Mouse (Mus musculus) heart, embryonic 15.5 days (tissue): ENCODE results near the gene Pkp1. TPM values are rescaled to one million over a fixed set of nuclear protein-coding genes. Genes with fewer than 3 reads are reported as not detected.

Experiments
- ATAC-seq: fragments of 200-750 bp; cut with Nextera tagmentation; replicated peaks from 2 replicates; pipeline ENCODE4 v1.8.0; 2017; ENCODE audit warnings: low read depth, moderate TSS enrichment; ENCODE audit not compliant: insufficient number of reproducible peaks, insufficient read depth, low FRiP score
- H3K27ac ChIP-seq: fragments of 300-500 bp; sonication (generic); 2 replicates; pipeline ENCODE4 v1.5.1; 2015; ENCODE audit warnings: mild to moderate bottlenecking, inconsistent platforms
- H3K27me3 ChIP-seq: fragments of 300-500 bp; sonication (generic); 2 replicates; pipeline ENCODE4 v1.6.1; 2015; ENCODE audit warnings: inconsistent platforms
- H3K36me3 ChIP-seq: fragments of 300-500 bp; sonication (generic); 2 replicates; pipeline ENCODE4 v1.6.1; 2015; ENCODE audit warnings: mild to moderate bottlenecking, inconsistent platforms
- H3K4me1 ChIP-seq: fragments of 300-500 bp; sonication (generic); replicated peaks from 2 replicates; pipeline ENCODE4 v1.6.1; 2015; ENCODE audit warnings: inconsistent platforms
- H3K4me2 ChIP-seq: fragments of 300-500 bp; sonication (generic); 2 replicates; pipeline ENCODE4 v1.6.1; 2015; ENCODE audit warnings: inconsistent platforms, mild to moderate bottlenecking, moderate library complexity
- H3K4me3 ChIP-seq: fragments of 300-500 bp; sonication (generic); 2 replicates; pipeline ENCODE4 v1.5.1; 2015; ENCODE audit warnings: mild to moderate bottlenecking, inconsistent platforms
- H3K9ac ChIP-seq: fragments of 300-500 bp; sonication (generic); 2 replicates; pipeline ENCODE4 v1.6.1; 2015; ENCODE audit warnings: mild to moderate bottlenecking, inconsistent platforms
- H3K9me3 ChIP-seq: fragments of 300-500 bp; sonication (generic); replicated peaks from 2 replicates; pipeline ENCODE4 v1.6.1; 2016; ENCODE audit warnings: inconsistent platforms
- WGBS: fragments of 180-500 bp; shearing (Covaris S2); methylation state at CpG from one replicate; pipeline ENCODE4 v1.1.7; 2015; ENCODE audit warnings: mixed read lengths; 5-methylcytosine and 5-hydroxymethylcytosine counted together
- polyA plus RNA-seq: library from polyadenylated mRNA; unstranded; fragments of >200 nt; fragmentation: Nextera tagmentation; extraction: Ambion mirVana; gene quantifications from 2 replicates; pipeline ENCODE4 v1.2.1, GENCODE M21; 2015

The Pkp1 gene
- 0.31 and 1.4 TPM in 2 replicates for polyA plus RNA-seq

GRCm38 (mm10) chr1:135918644-135919407 lies at the start of gene Pkp1:
Gene Pkp1 (minus strand): TSS chr1:135919207.
- ATAC-seq = 0 out of 2 replicates have a peak, but pooled peaks have one; percentile 14
- H3K27ac ChIP-seq = no peak within 1 kb of the TSS
- H3K27me3 ChIP-seq = peaks cover 94% of the 10 kb centered on the region
- no peaks in the 10 kb centered on the region for H3K36me3 ChIP-seq
- H3K4me2 ChIP-seq = peak within 1 kb of the TSS; percentile 71
- H3K9me3 ChIP-seq = no peaks in the 10 kb centered on the region
- H3K9ac ChIP-seq = no peak within 1 kb of the TSS; the same call in 1 of the 2 replicates
- peak within 1 kb of the TSS; percentile 44 for H3K4me3 ChIP-seq
- WGBS = under 1% methylated on average over 67 of the region's 67 CpGs
- peaks cover 10% of the 10 kb centered on the region for H3K4me1 ChIP-seq

- no peak for ATAC-seq
- Histone ChIP-seq H3K27ac (no peak overlapping the region), H3K27me3 (peaks cover 22% of the 10 kb centered on the region), H3K4me2 (no peak overlapping the region), H3K9ac (no peak overlapping the region), H3K9me3 (no peaks in the 10 kb centered on the region), H3K4me3 (no peak overlapping the region), H3K4me1 (no peaks in the 10 kb centered on the region), H3K36me3 (no peaks in the 10 kb centered on the region)
- WGBS = 67% methylated on average over 4 of the region's 4 CpGs
Measured at GRCm38 (mm10) chr1:135967739-135968138, 48.7 kb upstream of the Pkp1 start.

GRCm38 (mm10) chr1:135964561-135964960 lies 45.6 kb upstream of the Pkp1 start:
- 71% methylated on average over 11 of the region's 11 CpGs for WGBS

GRCm38 (mm10) chr1:135963177-135963576 lies 44.2 kb upstream of the Pkp1 start:
- Histone ChIP-seq H3K27me3 (peaks cover 25% of the 10 kb centered on the region), H3K4me1 (no peaks in the 10 kb centered on the region), H3K27ac (no peak overlapping the region), H3K4me2 (no peak overlapping the region), H3K4me3 (no peak overlapping the region), H3K36me3 (no peaks in the 10 kb centered on the region), H3K9me3 (no peaks in the 10 kb centered on the region), H3K9ac (no peak overlapping the region)
- 36% methylated on average over 5 of the region's 5 CpGs for WGBS
- no peak for ATAC-seq

More at GRCm38 (mm10) chr1:135964561-135964960, 45.6 kb upstream of the Pkp1 start:
- no peak for ATAC-seq
- no peak overlapping the region for H3K4me3 ChIP-seq
- H3K9me3 ChIP-seq = no peaks in the 10 kb centered on the region
- H3K4me2 ChIP-seq = no peak overlapping the region
- no peaks in the 10 kb centered on the region for H3K36me3 ChIP-seq
- H3K9ac ChIP-seq = no peak overlapping the region
- peaks cover 28% of the 10 kb centered on the region for H3K27me3 ChIP-seq
- no peak overlapping the region for H3K27ac ChIP-seq
- H3K4me1 ChIP-seq = no peaks in the 10 kb centered on the region

GRCm38 (mm10) chr1:135958483-135958882 lies 39.5 kb upstream of the Pkp1 start:
- Histone ChIP-seq H3K36me3 (no peaks in the 10 kb centered on the region), H3K9me3 (no peaks in the 10 kb centered on the region), H3K27me3 (peaks cover 16% of the 10 kb centered on the region), H3K4me1 (no peaks in the 10 kb centered on the region), H3K27ac (no peak overlapping the region), H3K4me3 (no peak overlapping the region), H3K4me2 (no peak overlapping the region), H3K9ac (no peak overlapping the region)
- 32% methylated on average over 4 of the region's 4 CpGs for WGBS
- no peak for ATAC-seq

- peaks cover 21% of the 10 kb centered on the region for H3K27me3 ChIP-seq
- H3K4me3 ChIP-seq = no peak overlapping the region
- H3K36me3 ChIP-seq = no peaks in the 10 kb centered on the region
- WGBS = 64% methylated on average over 2 of the region's 2 CpGs
- H3K9ac ChIP-seq = no peak overlapping the region
- H3K27ac ChIP-seq = no peak overlapping the region
- no peak overlapping the region for H3K4me2 ChIP-seq
- ATAC-seq = no peak
- H3K9me3 ChIP-seq = no peaks in the 10 kb centered on the region
- H3K4me1 ChIP-seq = 0 out of 2 replicates have a peak, but pooled peaks cover 6% of the 10 kb centered on the region
Measured at GRCm38 (mm10) chr1:135948871-135949270, 29.9 kb upstream of the Pkp1 start.

GRCm38 (mm10) chr1:135946247-135946646 lies 27.2 kb upstream of the Pkp1 start:
- WGBS = 54% methylated on average over 4 of the region's 4 CpGs
- no peaks in the 10 kb centered on the region for H3K36me3 ChIP-seq
- 0 out of 2 replicates have a peak, but pooled peaks cover 6% of the 10 kb centered on the region for H3K4me1 ChIP-seq
- H3K9ac ChIP-seq = no peak overlapping the region
- H3K9me3 ChIP-seq = no peaks in the 10 kb centered on the region
- H3K4me2 ChIP-seq = no peak overlapping the region
- no peak for ATAC-seq
- no peak overlapping the region for H3K27ac ChIP-seq
- no peak overlapping the region for H3K4me3 ChIP-seq
- H3K27me3 ChIP-seq = peaks cover 30% of the 10 kb centered on the region

- H3K4me3 ChIP-seq = no peak overlapping the region
- ATAC-seq = no peak
- WGBS = 11% methylated on average over 7 of the region's 7 CpGs
- 0 out of 2 replicates have a peak, but pooled peaks cover 6% of the 10 kb centered on the region for H3K4me1 ChIP-seq
- H3K27ac ChIP-seq = no peak overlapping the region
- no peaks in the 10 kb centered on the region for H3K36me3 ChIP-seq
- H3K9ac ChIP-seq = no peak overlapping the region
- H3K27me3 ChIP-seq = peaks cover 30% of the 10 kb centered on the region
- no peaks in the 10 kb centered on the region for H3K9me3 ChIP-seq
- no peak overlapping the region for H3K4me2 ChIP-seq
Measured at GRCm38 (mm10) chr1:135945711-135946110, 26.7 kb upstream of the Pkp1 start.

GRCm38 (mm10) chr1:135944526-135945259 lies 25.7 kb upstream of the Pkp1 start:
- Histone ChIP-seq H3K4me3 (no peak overlapping the region), H3K36me3 (no peaks in the 10 kb centered on the region), H3K9me3 (no peaks in the 10 kb centered on the region), H3K4me2 (no peak overlapping the region), H3K4me1 (0 out of 2 replicates have a peak, but pooled peaks cover 6% of the 10 kb centered on the region), H3K27ac (no peak overlapping the region), H3K27me3 (peaks cover 30% of the 10 kb centered on the region), H3K9ac (no peak overlapping the region)
- peak; percentile 28; the same call in 1 of the 2 replicates for ATAC-seq
- 38% methylated on average over 12 of the region's 12 CpGs for whole genome bisulfite sequencing

GRCm38 (mm10) chr1:135943713-135944112 lies 24.7 kb upstream of the Pkp1 start:
- no peaks in the 10 kb centered on the region for H3K36me3 ChIP-seq
- WGBS = 83% methylated on average over 2 of the region's 2 CpGs
- 0 out of 2 replicates have a peak, but pooled peaks cover 6% of the 10 kb centered on the region for H3K4me1 ChIP-seq
- no peak overlapping the region for H3K27ac ChIP-seq
- H3K4me3 ChIP-seq = no peak overlapping the region
- H3K27me3 ChIP-seq = peaks cover 30% of the 10 kb centered on the region
- no peak overlapping the region for H3K4me2 ChIP-seq
- no peak for ATAC-seq
- H3K9me3 ChIP-seq = no peaks in the 10 kb centered on the region
- no peak overlapping the region for H3K9ac ChIP-seq

GRCm38 (mm10) chr1:135942116-135942515 lies 23.1 kb upstream of the Pkp1 start:
- Histone ChIP-seq H3K9me3 (no peaks in the 10 kb centered on the region), H3K4me1 (0 out of 2 replicates have a peak, but pooled peaks cover 11% of the 10 kb centered on the region), H3K9ac (no peak overlapping the region), H3K36me3 (no peaks in the 10 kb centered on the region), H3K4me2 (no peak overlapping the region), H3K27ac (no peak overlapping the region), H3K27me3 (peaks cover 30% of the 10 kb centered on the region), H3K4me3 (no peak overlapping the region)
- 17% methylated on average over 7 of the region's 7 CpGs for WGBS
- ATAC-seq = no peak
